Mouse (Mus musculus): ENCODE results near the gene Mta1. TPM values are rescaled to one million over a fixed set of nuclear protein-coding genes. Genes with fewer than 3 reads are reported as not detected.

The Mta1 gene
- polyA plus RNA-seq, 1 experiment from 2014 or later: 15.5 TPM

Small RNA genes lying within 50 kb of the gene (microRNA-seq; reads per million reads assigned to microRNA genes)
- not detected for gene Gm44471

Other genes with a start within 250 kb of the Mta1 start
- 0.08 and 0.15 TPM in 2 replicates for gene Gpr132, start 230.1 kb upstream of the Mta1 start, polyA plus RNA-seq (2014; fragmentation: Nextera tagmentation; extraction: Ambion mirVana)
- gene Jag2, start 168.5 kb upstream of the Mta1 start, polyA plus RNA-seq (2014; fragmentation: Nextera tagmentation; extraction: Ambion mirVana): 3.4 and 4.7 TPM in 2 replicates
- 44.2 and 53.9 TPM in 2 replicates for gene Nudt14, start 156.2 kb upstream of the Mta1 start, polyA plus RNA-seq (2014; fragmentation: Nextera tagmentation; extraction: Ambion mirVana)
- 19.4 and 25.9 TPM in 2 replicates for gene Btbd6, start 121.8 kb upstream of the Mta1 start, polyA plus RNA-seq (2014; fragmentation: Nextera tagmentation; extraction: Ambion mirVana)
- gene Brf1, start 97.6 kb upstream of the Mta1 start, polyA plus RNA-seq (2014; fragmentation: Nextera tagmentation; extraction: Ambion mirVana): 40.5 and 42.5 TPM in 2 replicates
- gene Pacs2, start 83.8 kb upstream of the Mta1 start, polyA plus RNA-seq (2014; fragmentation: Nextera tagmentation; extraction: Ambion mirVana): 7.1 and 7.6 TPM in 2 replicates
- not detected in 2 replicates for gene Tex22, start 23.8 kb upstream of the Mta1 start, polyA plus RNA-seq (2014; fragmentation: Nextera tagmentation; extraction: Ambion mirVana)
- gene Crip2, start 42.0 kb downstream of the Mta1 start, polyA plus RNA-seq (2014; fragmentation: Nextera tagmentation; extraction: Ambion mirVana): 1,706 and 1,786 TPM in 2 replicates
- gene Crip1, start 48.0 kb downstream of the Mta1 start, polyA plus RNA-seq (2014; fragmentation: Nextera tagmentation; extraction: Ambion mirVana): 586 and 589 TPM in 2 replicates
- gene Tedc1, start 58.1 kb downstream of the Mta1 start, polyA plus RNA-seq (2014; fragmentation: Nextera tagmentation; extraction: Ambion mirVana): 13.3 and 17.5 TPM in 2 replicates
- gene Tmem121, start 87.7 kb downstream of the Mta1 start, polyA plus RNA-seq (2014; fragmentation: Nextera tagmentation; extraction: Ambion mirVana): 1.1 and 1.2 TPM in 2 replicates